Mouse (Mus musculus) G1E (cell line): Measurements from ENCODE around the gene Sgms1.

Experiments used
- CTCF ChIP-seq: IDR thresholded peaks from 2 replicates; pipeline ENCODE4 v1.5.1; 2012; ENCODE audit warnings: low read depth, low read length, inconsistent platforms, mixed read lengths
- GATA1 ChIP-seq: IDR thresholded peaks from 2 replicates; pipeline ENCODE4 v1.6.1; 2012; ENCODE audit warnings: borderline replicate concordance, low read length, inconsistent platforms, mixed read lengths
- POLR2AphosphoS5 ChIP-seq: IDR thresholded peaks from 2 replicates; pipeline ENCODE4 v1.6.1; 2012; ENCODE audit warnings: low read depth, low read length, inconsistent platforms; ENCODE audit not compliant: insufficient replicate concordance
- TAL1 ChIP-seq: conservative IDR thresholded peaks from 2 replicates; pipeline ENCODE4 v1.6.1; 2012; ENCODE audit warnings: low read depth, low read length, inconsistent platforms, mixed read lengths

DNA sequence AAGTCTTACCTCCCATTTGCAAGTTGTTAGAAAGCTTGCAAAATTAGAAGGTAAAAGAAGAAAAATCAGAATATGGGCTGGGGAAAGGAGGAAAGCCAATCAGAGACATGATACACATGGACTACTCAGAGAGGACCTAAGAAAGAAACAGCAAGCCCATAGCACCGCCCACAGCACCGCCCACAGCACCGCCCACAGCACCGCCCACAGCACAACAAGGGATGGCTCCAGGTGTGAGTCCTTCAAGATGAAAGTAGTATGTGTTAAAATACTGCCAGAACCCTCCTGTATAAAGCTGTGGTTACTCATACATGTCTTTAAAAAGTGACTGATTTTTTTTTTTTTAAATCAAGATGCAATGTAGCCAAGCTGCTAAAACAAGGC is 44.8 kb downstream of the Sgms1 start:
- TF ChIP-seq CTCF (no peak), TAL1 (no peak), GATA1 (no peak), POLR2AphosphoS5 (no peak)
